Mouse (Mus musculus) embryonic fibroblast, embryonic 13.5 days (primary cell): Measurements from ENCODE around the gene Accs.

ENCODE experiments used
- CTCF ChIP-seq: IDR thresholded peaks from 2 replicates; pipeline ENCODE4 v1.5.1; 2011; ENCODE audit warnings: mild to moderate bottlenecking, control low read depth, low read length, moderate library complexity, borderline replicate concordance; ENCODE audit not compliant: insufficient read depth
- POLR2A ChIP-seq: IDR thresholded peaks from 2 replicates; pipeline ENCODE4 v1.6.1; 2011; ENCODE audit warnings: low read depth, mild to moderate bottlenecking, control low read depth, low read length, moderate library complexity

GRCm38 (mm10) chr2:93786175-93786574, 63.6 kb downstream of the Accs start:
- no peak for TF ChIP-seq CTCF
- TF ChIP-seq POLR2A = no peak
